Mouse (Mus musculus): ENCODE results near the gene Mepce. TPM values are rescaled to one million over a fixed set of nuclear protein-coding genes. Genes with fewer than 3 reads are reported as not detected.
A peak's percentile ranks its signal among the peaks of the same experiment; 100 is the strongest.

The Mepce gene
- polyA plus RNA-seq, 1 experiment, result 35.4 TPM

- Histone ChIP-seq H3K4me1 (ENCODE audit: control insufficient read depth, insufficient read depth, low read length) (peaks cover 4% of the 10 kb centered on the region), H3K27ac (ENCODE audit: insufficient read depth, low read depth, low read length) (no peak overlapping the region), H3K4me3 (ENCODE audit: insufficient read depth, low read length) (no peak overlapping the region)
- no peak for TF ChIP-seq CTCF (IDR thresholded peaks at IDR 0.05; ENCODE audit: low read depth, low read length)
- TF ChIP-seq POLR2A (IDR thresholded peaks at IDR 0.05; ENCODE audit: borderline replicate concordance, low read depth, low read length), result no peak
Observed at GRCm38 (mm10) chr5:137764609-137765340, 22.7 kb downstream of the Mepce start.

- H3K4me1 ChIP-seq (ENCODE audit: control insufficient read depth, insufficient read depth, low read length), result peaks cover 8% of the 10 kb centered on the region
- no peak overlapping the region for H3K4me3 ChIP-seq (ENCODE audit: insufficient read depth, low read length)
- TF ChIP-seq POLR2A (IDR thresholded peaks at IDR 0.05; ENCODE audit: borderline replicate concordance, low read depth, low read length), result no peak
- peak; percentile 50 for TF ChIP-seq CTCF (IDR thresholded peaks at IDR 0.05; ENCODE audit: low read depth, low read length)
- no peak overlapping the region for H3K27ac ChIP-seq (ENCODE audit: insufficient read depth, low read depth, low read length)
Observed at GRCm38 (mm10) chr5:137759971-137760412, 27.5 kb downstream of the Mepce start.

- no peak overlapping the region for H3K4me3 ChIP-seq (ENCODE audit: insufficient read depth, low read length)
- H3K27ac ChIP-seq (ENCODE audit: insufficient read depth, low read depth, low read length), result no peak overlapping the region
- no peak for TF ChIP-seq CTCF (IDR thresholded peaks at IDR 0.05; ENCODE audit: low read depth, low read length)
- H3K4me1 ChIP-seq (ENCODE audit: control insufficient read depth, insufficient read depth, low read length), result peaks cover 8% of the 10 kb centered on the region
Observed at GRCm38 (mm10) chr5:137758921-137759534, 28.4 kb downstream of the Mepce start.

GRCm38 (mm10) chr5:137757887-137758286 lies 29.6 kb downstream of the Mepce start:
- Histone ChIP-seq H3K27ac (ENCODE audit: insufficient read depth, low read depth, low read length) (no peak overlapping the region), H3K4me3 (ENCODE audit: insufficient read depth, low read length) (no peak overlapping the region), H3K4me1 (ENCODE audit: control insufficient read depth, insufficient read depth, low read length) (peaks cover 8% of the 10 kb centered on the region)
- TF ChIP-seq CTCF (IDR thresholded peaks at IDR 0.05; ENCODE audit: low read depth, low read length) (no peak), POLR2A (IDR thresholded peaks at IDR 0.05; ENCODE audit: borderline replicate concordance, low read depth, low read length) (no peak)

- TF ChIP-seq CTCF (IDR thresholded peaks at IDR 0.05; ENCODE audit: low read depth, low read length) (peak; percentile 80), POLR2A (IDR thresholded peaks at IDR 0.05; ENCODE audit: borderline replicate concordance, low read depth, low read length) (no peak)
- Histone ChIP-seq H3K27ac (ENCODE audit: insufficient read depth, low read depth, low read length) (no peak overlapping the region), H3K4me3 (ENCODE audit: insufficient read depth, low read length) (no peak overlapping the region), H3K4me1 (ENCODE audit: control insufficient read depth, insufficient read depth, low read length) (peaks cover 8% of the 10 kb centered on the region)
Observed at GRCm38 (mm10) chr5:137756882-137757661, 30.4 kb downstream of the Mepce start.

GRCm38 (mm10) chr5:137756106-137756505 lies 31.3 kb downstream of the Mepce start:
- TF ChIP-seq POLR2A (IDR thresholded peaks at IDR 0.05; ENCODE audit: borderline replicate concordance, low read depth, low read length), result no peak
- no peak for TF ChIP-seq CTCF (IDR thresholded peaks at IDR 0.05; ENCODE audit: low read depth, low read length)
- Histone ChIP-seq H3K4me3 (ENCODE audit: insufficient read depth, low read length) (no peak overlapping the region), H3K27ac (ENCODE audit: insufficient read depth, low read depth, low read length) (no peak overlapping the region), H3K4me1 (ENCODE audit: control insufficient read depth, insufficient read depth, low read length) (peaks cover 8% of the 10 kb centered on the region)

GRCm38 (mm10) chr5:137755425-137755824 lies 32.0 kb downstream of the Mepce start:
- H3K27ac ChIP-seq (ENCODE audit: insufficient read depth, low read depth, low read length), result no peak overlapping the region
- no peak overlapping the region for H3K4me3 ChIP-seq (ENCODE audit: insufficient read depth, low read length)
- peaks cover 10% of the 10 kb centered on the region for H3K4me1 ChIP-seq (ENCODE audit: control insufficient read depth, insufficient read depth, low read length)
- TF ChIP-seq POLR2A (IDR thresholded peaks at IDR 0.05; ENCODE audit: borderline replicate concordance, low read depth, low read length) (no peak), CTCF (IDR thresholded peaks at IDR 0.05; ENCODE audit: low read depth, low read length) (no peak)

GRCm38 (mm10) chr5:137753111-137753832 lies 34.2 kb downstream of the Mepce start:
- Histone ChIP-seq H3K27ac (ENCODE audit: insufficient read depth, low read depth, low read length) (no peak overlapping the region), H3K4me3 (ENCODE audit: insufficient read depth, low read length) (no peak overlapping the region), H3K4me1 (ENCODE audit: control insufficient read depth, insufficient read depth, low read length) (peaks cover 9% of the 10 kb centered on the region; the same call in 1 of the 2 replicates)
- TF ChIP-seq CTCF (IDR thresholded peaks at IDR 0.05; ENCODE audit: low read depth, low read length) (no peak), POLR2A (IDR thresholded peaks at IDR 0.05; ENCODE audit: borderline replicate concordance, low read depth, low read length) (no peak)

GRCm38 (mm10) chr5:137751988-137752387 lies 35.5 kb downstream of the Mepce start:
- no peak overlapping the region for H3K27ac ChIP-seq (ENCODE audit: insufficient read depth, low read depth, low read length)
- TF ChIP-seq CTCF (IDR thresholded peaks at IDR 0.05; ENCODE audit: low read depth, low read length) (no peak), POLR2A (IDR thresholded peaks at IDR 0.05; ENCODE audit: borderline replicate concordance, low read depth, low read length) (no peak)
- H3K4me1 ChIP-seq (ENCODE audit: control insufficient read depth, insufficient read depth, low read length), result peaks cover 9% of the 10 kb centered on the region; the same call in 1 of the 2 replicates
- no peak overlapping the region for H3K4me3 ChIP-seq (ENCODE audit: insufficient read depth, low read length)
